Mouse (Mus musculus) cortical plate, adult 2 months (tissue): ENCODE measurements around the gene Gcnt7.

Experiments
- CTCF ChIP-seq: fragments of 200-500 bp; IDR thresholded peaks from 2 replicates; pipeline ENCODE4 v1.5.1; 2011; ENCODE audit warnings: mild to moderate bottlenecking, control low read depth, low read length; ENCODE audit not compliant: insufficient read depth; ENCODE audit errors: extremely low read depth
- POLR2A ChIP-seq: fragments of 200-500 bp; IDR thresholded peaks from 2 replicates; pipeline ENCODE4 v1.6.1; 2011; ENCODE audit warnings: mild to moderate bottlenecking, low read length, control low read depth; ENCODE audit not compliant: insufficient read depth; ENCODE audit errors: extremely low read depth

GRCm38 (mm10) chr2:172460647-172461046 is 2.3 kb upstream of the Gcnt7 start:
- no peak for TF ChIP-seq POLR2A
- no peak for TF ChIP-seq CTCF
